Mouse (Mus musculus): ENCODE data around the gene Vmn1r25.
"Not testable (repeated sequence)": the region's sequence is repeated elsewhere in the genome, so short reads cannot be mapped to it uniquely, and the experiment has no call there.

Vmn1r25 gene

GRCm38 (mm10) chr6:57980710-57981109 is at the start of gene Vmn1r25:
Gene Vmn1r25, minus strand, starts transcription at chr6:57980810.
- no peak for DNase-seq (ENCODE audit: low read depth, low spot score)

GRCm38 (mm10) chr6:58017478-58017877 is 36.9 kb upstream of the Vmn1r25 start:
- not testable (repeated sequence) for DNase-seq (ENCODE audit: low read depth, low spot score)

GRCm38 (mm10) chr6:58015059-58015458 is 34.4 kb upstream of the Vmn1r25 start, which contains the start of gene Vmn1r26:
Gene Vmn1r26, minus strand, starts transcription at chr6:58015159.
- no peak for DNase-seq (ENCODE audit: low read depth, low spot score)

- DNase-seq (ENCODE audit: low read depth, low spot score): not testable (repeated sequence)
Measured at GRCm38 (mm10) chr6:57961403-57961802, 19.2 kb downstream of the Vmn1r25 start, which contains the start of gene Vmn1r24. Gene Vmn1r24, minus strand, starts transcription at chr6:57961503.
